Mouse (Mus musculus): ENCODE results near the gene Cmah.

GRCm38 (mm10) chr13:24327201-24327600, at the start of gene Cmah:
- TF ChIP-seq GATA1 (IDR thresholded peaks at IDR 0.05; ENCODE audit: low read length), result no peak
- TF ChIP-seq TAL1 (IDR thresholded peaks at IDR 0.05; ENCODE audit: low read length), result no peak
